Mouse (Mus musculus) megakaryocyte, adult 5-6 weeks (primary cell): Measurements from ENCODE around the gene Cd40. TPM values are rescaled to one million over a fixed set of nuclear protein-coding genes. Genes with fewer than 3 reads are reported as not detected.

Experiments used
- ATAC-seq: 2 replicates; pipeline ENCODE4 v1.8.0; 2016; ENCODE audit warnings: mild to moderate bottlenecking, inconsistent platforms; ENCODE audit not compliant: poor library complexity, severe bottlenecking
- total RNA-seq, 2 experiments: library from RNA; stranded (forward) in 1 of 2; stranded (reverse) in 1 of 2; fragments of 153-499, 151-499 nt in 1 of 2; fragments of 221-1000, 200-1000 nt in 1 of 2; gene quantifications; 2 replicates each; pipeline versions ENCODE4 v1.2.3 to v1.2.4; 2015 to 2017

The Cd40 gene
- total RNA-seq, 2 experiments from 2014 or later: 17.0 to 22.5 TPM

DNA sequence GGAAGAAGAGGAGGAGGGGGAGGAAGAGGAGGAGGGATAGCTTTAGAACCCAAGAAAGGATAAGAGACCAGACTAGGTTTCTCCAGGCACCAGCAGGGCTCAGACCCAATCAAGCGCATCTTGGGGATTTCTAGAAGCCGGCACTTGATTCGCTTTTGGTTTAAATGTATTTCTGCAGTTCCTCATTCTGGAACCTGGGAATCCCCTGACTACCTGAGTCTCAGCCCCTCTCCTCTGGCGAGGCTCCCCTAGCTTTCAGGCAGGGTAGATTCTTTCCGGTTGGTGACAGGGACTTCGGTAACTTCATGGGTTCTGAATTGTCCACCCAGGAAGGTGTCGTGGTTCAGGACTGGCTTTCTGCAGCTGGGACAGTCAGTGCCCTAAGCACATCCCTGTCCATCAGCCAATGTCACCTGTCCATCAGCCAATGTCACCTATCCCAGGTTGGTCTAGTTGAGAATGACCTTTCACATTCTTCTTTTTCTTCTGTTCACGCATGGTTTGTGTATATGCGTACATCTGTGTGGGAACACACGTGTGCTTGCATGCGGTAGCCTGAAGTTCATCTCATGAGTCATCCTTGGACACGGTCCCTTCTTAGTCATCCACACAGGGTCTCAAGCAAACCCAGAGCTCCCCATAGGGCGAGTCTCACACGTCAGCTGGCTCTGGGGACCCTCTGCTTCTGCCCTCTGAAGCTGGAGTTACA is 1.1 kb downstream of the Cd40 start:
- ATAC-seq: no peak

DNA sequence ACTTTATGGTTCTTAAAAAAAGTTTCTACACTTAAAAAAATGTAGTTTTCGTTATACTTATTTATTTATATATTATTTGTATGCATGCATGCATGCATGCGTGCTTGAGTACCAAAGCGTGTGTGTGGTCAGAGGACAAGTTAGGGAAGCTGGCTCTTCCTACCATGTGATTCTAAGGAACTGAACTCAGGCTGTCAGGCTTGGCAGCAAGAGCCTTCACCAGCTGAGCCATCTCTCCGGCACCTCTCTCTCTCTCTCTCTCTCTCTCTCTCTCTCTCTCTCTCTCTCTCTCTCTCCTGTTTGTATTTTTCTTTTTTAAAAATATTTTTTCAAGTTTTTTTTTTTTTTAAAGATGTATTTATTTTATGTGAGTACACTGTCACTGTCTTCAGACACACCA is 4.5 kb downstream of the Cd40 start:
- ATAC-seq: no peak

DNA sequence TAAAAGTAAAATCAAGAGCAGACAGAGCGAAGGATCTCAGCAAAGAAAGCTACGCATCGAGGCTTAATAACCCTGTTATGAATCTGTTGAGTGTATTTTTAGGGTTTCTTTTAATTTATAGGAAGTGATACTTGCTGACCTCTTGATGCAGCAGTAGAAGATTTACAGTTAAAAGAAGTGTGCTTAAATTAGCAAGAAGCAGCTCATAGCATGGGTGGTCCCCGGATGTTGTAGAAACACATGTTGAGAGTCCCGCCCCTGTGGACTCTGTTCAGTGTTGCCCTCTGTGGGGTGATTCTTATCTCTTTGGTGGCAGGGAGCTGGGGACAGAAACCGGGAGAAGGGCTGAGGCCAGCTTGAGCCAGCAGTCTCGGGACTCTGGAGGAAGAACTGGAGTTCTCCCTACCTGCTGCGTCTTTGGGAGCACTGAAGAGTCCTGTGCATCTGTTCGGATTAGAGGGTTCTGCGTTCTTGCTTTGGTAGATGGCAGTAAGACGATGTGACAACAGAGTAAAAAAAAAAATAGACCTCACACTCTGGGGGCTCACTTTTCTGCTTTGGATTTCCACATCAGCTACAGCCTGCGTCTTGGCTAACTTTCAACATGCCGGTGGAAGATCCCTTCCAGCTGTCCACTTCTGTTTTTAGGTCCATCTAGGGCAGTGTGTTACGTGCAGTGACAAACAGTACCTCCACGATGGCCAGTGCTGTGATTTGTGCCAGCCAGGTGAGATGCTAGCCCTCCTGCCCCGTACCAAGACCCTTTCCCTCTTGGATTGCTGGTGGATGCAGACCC is 6.4 kb downstream of the Cd40 start:
- ATAC-seq: peak; percentile 75

DNA sequence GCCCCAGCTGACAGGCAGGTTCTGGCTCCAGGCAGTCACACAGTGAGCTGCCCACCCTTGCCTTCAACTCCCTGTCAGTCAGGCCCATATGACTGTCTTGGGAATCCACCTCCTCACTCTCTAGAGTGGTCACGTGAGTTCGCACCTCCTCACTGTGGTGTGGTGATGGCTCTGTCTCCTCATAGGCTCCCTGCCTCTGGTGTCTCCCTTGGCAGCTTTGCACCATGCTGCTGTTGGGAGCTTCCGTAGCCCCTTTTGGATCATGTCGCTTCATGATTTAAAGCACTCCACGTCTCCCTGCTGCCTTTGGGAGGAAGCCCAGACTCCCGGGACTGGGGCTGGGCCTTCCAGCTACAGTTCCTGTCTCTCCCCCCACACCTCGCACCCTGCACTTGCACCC is 9.1 kb downstream of the Cd40 start:
- ATAC-seq: no peak

DNA sequence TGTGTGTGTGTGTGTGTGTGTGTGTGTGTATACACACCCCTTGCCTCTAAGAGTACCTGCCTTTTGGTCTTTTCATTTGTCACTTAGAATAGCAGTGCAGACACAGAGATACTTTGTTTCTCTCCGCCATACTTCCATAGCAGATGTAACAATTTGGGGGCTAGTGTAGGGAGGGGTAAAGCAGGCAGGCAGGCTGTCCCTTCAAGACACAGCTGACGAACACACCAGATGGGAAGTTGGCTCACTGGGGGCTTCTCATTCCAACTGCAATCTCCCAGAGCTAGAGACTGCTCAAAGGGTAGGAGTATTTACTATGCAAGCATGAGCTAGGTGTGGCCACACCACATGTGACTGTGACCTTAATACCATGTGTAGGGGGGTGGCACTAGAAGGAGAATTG is 13.4 kb downstream of the Cd40 start:
- ATAC-seq: no peak

- peak; percentile 51 for ATAC-seq
These were observed 14.8 kb downstream of the Cd40 start for GRCm38 (mm10) chr2:165070096-165070816.

GRCm38 (mm10) chr2:165073381-165073781 is 18.0 kb downstream of the Cd40 start:
- ATAC-seq: no peak

DNA sequence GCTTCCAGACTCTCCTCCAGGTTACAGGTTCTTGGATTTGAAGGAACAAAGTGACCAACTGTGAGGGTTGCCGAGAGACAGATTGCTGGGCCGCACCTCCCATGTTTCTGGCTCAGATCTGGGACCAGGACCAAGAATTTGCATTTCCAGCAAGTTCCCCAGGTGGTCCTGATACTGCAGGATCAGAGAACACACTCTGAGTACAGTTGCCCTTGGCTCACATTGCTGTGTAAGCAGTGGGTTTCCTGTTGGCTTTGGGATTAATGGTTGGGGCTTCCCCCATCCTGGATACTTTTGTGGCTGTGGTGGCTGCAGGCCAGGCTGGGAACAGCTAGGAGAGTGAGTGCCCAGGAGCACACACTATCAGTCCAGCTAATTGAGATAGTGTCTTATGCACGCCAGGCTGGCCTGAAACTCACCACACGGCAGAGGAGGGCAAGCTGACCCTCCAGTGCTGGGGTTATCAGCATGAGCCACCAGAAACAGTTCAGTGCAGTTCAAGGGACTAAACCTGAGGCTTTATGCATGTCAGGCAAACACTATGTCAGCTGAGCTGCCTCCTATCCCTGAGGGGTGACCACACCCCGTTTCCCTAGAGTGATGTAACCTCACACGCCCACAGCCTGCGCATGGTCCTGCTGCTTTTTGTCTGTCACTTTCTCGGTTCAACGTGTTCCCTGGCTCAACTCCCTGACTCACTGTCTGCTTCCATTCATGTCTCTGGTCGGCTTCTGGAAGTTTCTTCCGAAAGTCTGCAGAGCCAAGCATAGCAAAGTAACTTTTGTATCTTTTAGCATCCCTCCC is 18.9 kb downstream of the Cd40 start:
- peak; percentile 54 for ATAC-seq

DNA sequence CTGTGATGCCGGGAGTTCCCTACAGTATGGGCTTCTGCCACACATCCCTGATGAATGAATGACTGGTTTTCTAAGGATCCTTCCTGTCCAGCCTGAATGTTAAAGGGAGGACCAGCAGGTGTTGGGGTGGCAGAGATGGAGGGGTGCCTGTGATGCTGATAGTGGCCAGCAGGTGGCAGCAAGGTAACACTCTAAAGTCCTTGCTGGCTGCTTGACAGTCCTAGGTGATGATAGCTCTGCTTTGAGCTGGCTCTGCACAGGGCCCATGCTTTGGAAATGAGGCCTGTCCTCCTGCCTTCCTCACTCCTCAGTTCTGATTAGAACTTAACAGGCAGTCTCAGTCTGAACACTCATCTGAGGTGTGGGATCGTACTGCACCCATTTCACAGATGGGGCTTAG is 19.5 kb downstream of the Cd40 start:
- ATAC-seq: peak; percentile 95

GRCm38 (mm10) chr2:165077055-165077454 is 21.6 kb downstream of the Cd40 start:
- ATAC-seq: no peak

DNA sequence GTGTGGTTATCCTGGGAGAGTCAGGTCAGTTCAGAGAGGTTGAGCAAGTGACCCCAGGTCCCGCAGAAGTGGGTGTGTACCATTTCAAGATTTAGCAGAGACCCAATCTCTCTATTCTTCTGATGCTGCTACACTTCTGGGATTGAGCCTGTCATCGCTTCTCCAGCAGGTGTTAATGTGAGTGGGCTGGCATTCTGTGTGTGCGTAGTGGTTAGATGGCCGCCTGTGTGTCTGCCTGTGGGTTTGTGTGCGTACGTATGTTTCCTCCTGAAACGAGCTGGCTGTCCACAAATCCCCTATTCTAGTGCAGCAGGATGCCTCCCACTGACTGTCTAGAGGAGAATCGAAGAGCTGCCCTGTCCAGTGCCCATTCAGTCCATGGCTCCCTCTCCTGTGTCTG is 22.6 kb downstream of the Cd40 start:
- no peak for ATAC-seq

- ATAC-seq: no peak
These were observed 23.2 kb downstream of the Cd40 start for GRCm38 (mm10) chr2:165078605-165079004.

DNA sequence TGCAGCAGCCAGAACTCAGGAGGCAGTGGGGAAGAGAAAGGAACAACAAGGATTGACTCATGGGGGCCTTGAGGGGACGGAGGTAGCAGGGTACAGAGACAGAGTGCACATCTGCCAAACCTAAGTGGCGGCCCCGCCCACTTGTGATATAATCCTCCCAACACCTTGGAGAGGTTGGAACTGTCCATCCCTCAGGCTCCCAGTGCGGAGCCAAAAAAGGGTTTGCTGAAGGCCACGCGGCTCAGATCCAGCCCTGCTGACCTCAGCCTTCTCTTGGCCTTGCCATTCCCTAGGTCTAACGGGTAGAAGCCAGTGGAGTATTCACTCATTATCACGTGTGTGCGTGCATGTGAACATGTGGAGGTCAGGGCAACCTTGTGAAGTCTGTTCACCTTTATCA is 25.2 kb downstream of the Cd40 start:
- ATAC-seq: no peak

GRCm38 (mm10) chr2:165081257-165081656 is 25.8 kb downstream of the Cd40 start:
- no peak for ATAC-seq

DNA sequence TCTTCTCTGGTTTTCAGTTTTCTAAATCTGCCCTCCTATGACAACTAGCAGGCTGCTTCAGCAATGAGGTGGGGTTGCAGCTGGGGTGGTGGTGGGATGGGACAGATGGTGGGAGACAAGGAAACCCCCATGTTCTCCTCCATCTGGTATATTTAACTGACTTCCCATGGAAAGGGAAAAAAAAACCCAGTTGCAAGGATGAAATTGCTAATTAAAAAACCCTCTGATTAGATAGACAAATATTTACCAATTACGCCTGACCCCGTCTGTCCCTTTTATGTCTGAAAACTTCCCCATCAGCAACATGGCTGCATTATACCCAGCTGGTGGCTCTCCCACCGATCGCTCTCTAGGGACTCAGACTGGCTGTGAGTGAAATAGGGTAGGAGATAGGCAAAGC is 31.2 kb downstream of the Cd40 start:
- no peak for ATAC-seq

DNA sequence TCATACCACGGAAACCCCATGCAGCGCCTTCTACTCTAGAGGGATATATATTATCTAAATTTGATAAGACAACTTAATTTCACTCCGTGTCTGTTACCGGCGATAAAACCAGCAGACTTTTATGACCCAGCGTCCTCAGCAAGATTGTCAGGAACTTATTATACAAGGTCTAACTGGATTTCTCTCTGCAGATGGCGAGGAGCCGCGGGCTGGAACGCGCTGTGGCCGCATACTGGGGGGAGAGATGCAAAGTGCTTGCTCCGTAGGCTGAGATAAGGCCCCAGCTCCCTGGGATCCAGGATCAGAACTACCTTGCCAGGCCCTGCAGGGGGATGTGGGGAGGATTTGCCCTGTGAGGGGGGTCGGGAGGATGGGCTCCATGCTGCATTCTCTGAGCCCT is 34.0 kb downstream of the Cd40 start:
- ATAC-seq: no peak

GRCm38 (mm10) chr2:165090650-165091049 is 35.2 kb downstream of the Cd40 start, which contains the start of gene 1700025C18Rik:
Gene 1700025C18Rik (minus strand): TSS chr2:165090750.
- no peak for ATAC-seq

GRCm38 (mm10) chr2:165091433-165091965 is 36.1 kb downstream of the Cd40 start:
- ATAC-seq: no peak

DNA sequence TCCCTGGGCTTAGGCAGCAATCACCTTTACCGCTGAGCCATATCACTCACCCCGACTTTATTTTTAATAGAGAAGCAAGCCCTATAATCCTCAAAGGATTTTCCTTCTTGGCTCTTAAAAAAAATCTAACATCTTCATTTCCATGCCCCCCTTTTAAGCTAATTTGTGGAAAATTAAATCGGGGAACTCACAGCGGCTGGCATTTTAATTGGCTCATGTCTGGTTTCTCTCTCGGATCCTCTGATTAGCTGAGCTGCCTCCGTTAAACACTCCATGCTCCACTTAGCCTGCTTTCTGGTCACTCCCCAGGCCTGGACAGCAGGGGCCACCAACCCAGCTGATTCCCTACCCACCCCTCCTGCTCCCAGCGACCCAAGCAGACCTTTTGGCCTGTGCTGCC is 37.0 kb downstream of the Cd40 start:
- ATAC-seq: no peak

GRCm38 (mm10) chr2:165096367-165096766 is 40.9 kb downstream of the Cd40 start:
- ATAC-seq: no peak

GRCm38 (mm10) chr2:165098861-165099260 is 43.4 kb downstream of the Cd40 start:
- no peak for ATAC-seq
